Mouse (Mus musculus) lung, postnatal 0 days (tissue): ENCODE measurements around the gene Rcsd1. TPM values are rescaled to one million over a fixed set of nuclear protein-coding genes. Genes with fewer than 3 reads are reported as not detected.

Source experiments
- ATAC-seq: fragments of 200-750 bp; cut with Nextera tagmentation; 2 replicates; pipeline ENCODE4 v1.8.0; 2017; ENCODE audit warnings: moderate library complexity
- DNase-seq: peaks from one replicate; pipeline ENCODE4 v3.0.0-alpha.2; 2016; ENCODE audit warnings: low spot score
- H3K27ac ChIP-seq: fragments of 300-500 bp; sonication (generic); 2 replicates; pipeline ENCODE4 v1.5.1; 2014; ENCODE audit warnings: antibody characterized with exemption, mild to moderate bottlenecking, low read length, mixed read lengths
- H3K27me3 ChIP-seq: fragments of 300-500 bp; sonication (generic); replicated peaks from 2 replicates; pipeline ENCODE4 v1.6.1; 2014; ENCODE audit warnings: low read length, mixed read lengths; ENCODE audit not compliant: insufficient read depth
- H3K36me3 ChIP-seq: fragments of 300-500 bp; sonication (generic); 2 replicates; pipeline ENCODE4 v1.6.1; 2014; ENCODE audit warnings: low read length, mixed read lengths; ENCODE audit not compliant: insufficient read depth
- H3K4me1 ChIP-seq: fragments of 300-500 bp; sonication (generic); 2 replicates; pipeline ENCODE4 v1.6.1; 2014; ENCODE audit warnings: antibody characterized with exemption, low read depth, low read length, mixed read lengths; ENCODE audit not compliant: insufficient read depth
- H3K4me2 ChIP-seq: fragments of 300-500 bp; sonication (generic); replicated peaks from 2 replicates; pipeline ENCODE4 v1.6.1; 2014; ENCODE audit warnings: low read depth, mild to moderate bottlenecking, low read length, moderate library complexity, mixed read lengths
- H3K4me3 ChIP-seq: fragments of 300-500 bp; sonication (generic); 2 replicates; pipeline ENCODE4 v1.5.1; 2014; ENCODE audit warnings: low read depth, low read length
- H3K9ac ChIP-seq: fragments of 300-500 bp; sonication (generic); replicated peaks from 2 replicates; pipeline ENCODE4 v1.6.1; 2014; ENCODE audit warnings: low read depth, mild to moderate bottlenecking
- H3K9me3 ChIP-seq: fragments of 300-500 bp; sonication (generic); 2 replicates; pipeline ENCODE4 v1.6.1; 2016; ENCODE audit warnings: low read length, mixed read lengths
- CTCF ChIP-seq: IDR thresholded peaks from 2 replicates; pipeline ENCODE4 v1.5.1; 2016; ENCODE audit warnings: antibody characterized with exemption, mild to moderate bottlenecking
- EP300 ChIP-seq: IDR thresholded peaks from 2 replicates; pipeline ENCODE4 v1.6.1; 2016; ENCODE audit warnings: antibody characterized with exemption, mild to moderate bottlenecking, control low read depth
- WGBS: fragments of 180-500 bp; shearing (Covaris S2); extraction: QIAGEN DNeasy Blood & Tissue Kit; methylation state at CpG from one replicate; pipeline ENCODE4 v1.1.7; 2014; 5-methylcytosine and 5-hydroxymethylcytosine counted together
- polyA plus RNA-seq: library from polyadenylated mRNA; unstranded; fragments of >200 nt; fragmentation: Nextera tagmentation; extraction: Ambion mirVana; gene quantifications from 2 replicates; pipeline ENCODE4 v1.2.1, GENCODE M21; 2015

The Rcsd1 gene
- polyA plus RNA-seq, 1 experiment from 2014 or later: 49.6 TPM

- no peaks in the 10 kb centered on the region for H3K9me3 ChIP-seq
- DNase-seq (no peak), ATAC-seq (no peak)
- 3% methylated on average over 12 of the region's 12 CpGs for WGBS
- no peaks in the 10 kb centered on the region for H3K36me3 ChIP-seq
- H3K4me3 ChIP-seq: peak overlapping the region; percentile 87
- TF ChIP-seq EP300: no peak
- no peak for TF ChIP-seq CTCF
- H3K4me2 ChIP-seq: peak overlapping the region; percentile 79
- peak overlapping the region; percentile 79 for H3K9ac ChIP-seq
- H3K27me3 ChIP-seq: no peaks in the 10 kb centered on the region
- H3K4me1 ChIP-seq: peaks cover 30% of the 10 kb centered on the region
- H3K27ac ChIP-seq: peak overlapping the region; percentile 94
Observed at GRCm38 (mm10) chr1:165633345-165633744, 76.2 kb downstream of the Rcsd1 start.

GRCm38 (mm10) chr1:165631136-165631535 is 78.4 kb downstream of the Rcsd1 start:
- WGBS: 58% methylated on average over 8 of the region's 8 CpGs
- H3K9ac ChIP-seq: no peak overlapping the region
- TF ChIP-seq EP300 (no peak), CTCF (peak; percentile 33)
- DNase-seq (no peak), ATAC-seq (no peak)
- H3K36me3 ChIP-seq: no peaks in the 10 kb centered on the region
- H3K27me3 ChIP-seq: no peaks in the 10 kb centered on the region
- H3K9me3 ChIP-seq: no peaks in the 10 kb centered on the region
- H3K27ac ChIP-seq: peak overlapping the region; percentile 44; the same call in 1 of the 2 replicates
- peaks cover 30% of the 10 kb centered on the region for H3K4me1 ChIP-seq
- H3K4me2 ChIP-seq: no peak overlapping the region
- H3K4me3 ChIP-seq: no peak overlapping the region

- Histone ChIP-seq H3K4me2 (0 out of 2 replicates have a peak overlapping the region, but pooled peaks have one; percentile 22), H3K4me1 (peaks cover 24% of the 10 kb centered on the region), H3K27me3 (no peaks in the 10 kb centered on the region), H3K36me3 (no peaks in the 10 kb centered on the region), H3K9ac (no peak overlapping the region), H3K9me3 (no peaks in the 10 kb centered on the region), H3K4me3 (no peak overlapping the region), H3K27ac (peak overlapping the region; percentile 48)
- WGBS: 34% methylated on average over 8 of the region's 8 CpGs
- ATAC-seq (no peak), DNase-seq (peak; percentile 50)
- no peak for TF ChIP-seq CTCF
- TF ChIP-seq EP300: no peak
Observed at GRCm38 (mm10) chr1:165629975-165630374, 79.6 kb downstream of the Rcsd1 start.

- Histone ChIP-seq H3K9me3 (no peaks in the 10 kb centered on the region), H3K27ac (no peak overlapping the region), H3K4me1 (peaks cover 22% of the 10 kb centered on the region; the same call in 1 of the 2 replicates), H3K4me3 (no peak overlapping the region), H3K9ac (no peak overlapping the region), H3K27me3 (no peaks in the 10 kb centered on the region), H3K4me2 (no peak overlapping the region), H3K36me3 (no peaks in the 10 kb centered on the region)
- ATAC-seq (no peak), DNase-seq (no peak)
- TF ChIP-seq CTCF (no peak), EP300 (no peak)
- 45% methylated on average over 1 of the region's 1 CpGs for WGBS
Observed at GRCm38 (mm10) chr1:165628603-165629002, 81.0 kb downstream of the Rcsd1 start.

GRCm38 (mm10) chr1:165625896-165626295 is 83.7 kb downstream of the Rcsd1 start:
- ATAC-seq (no peak), DNase-seq (no peak)
- Histone ChIP-seq H3K4me3 (no peak overlapping the region), H3K36me3 (no peaks in the 10 kb centered on the region), H3K4me2 (no peak overlapping the region), H3K4me1 (peaks cover 9% of the 10 kb centered on the region; the same call in 1 of the 2 replicates), H3K27me3 (no peaks in the 10 kb centered on the region), H3K27ac (no peak overlapping the region), H3K9me3 (no peaks in the 10 kb centered on the region), H3K9ac (no peak overlapping the region)
- TF ChIP-seq EP300 (no peak), CTCF (no peak)
- WGBS: 72% methylated on average over 5 of the region's 5 CpGs

- WGBS: 76% methylated on average over 5 of the region's 5 CpGs
- ATAC-seq (no peak), DNase-seq (no peak)
- H3K4me1 ChIP-seq: peaks cover 4% of the 10 kb centered on the region; the same call in 1 of the 2 replicates
- H3K4me3 ChIP-seq: no peak overlapping the region
- H3K4me2 ChIP-seq: no peak overlapping the region
- H3K27me3 ChIP-seq: no peaks in the 10 kb centered on the region
- H3K9me3 ChIP-seq: no peaks in the 10 kb centered on the region
- no peak overlapping the region for H3K27ac ChIP-seq
- H3K36me3 ChIP-seq: no peaks in the 10 kb centered on the region
- no peak overlapping the region for H3K9ac ChIP-seq
- TF ChIP-seq CTCF: no peak
- no peak for TF ChIP-seq EP300
Observed at GRCm38 (mm10) chr1:165625058-165625457, 84.5 kb downstream of the Rcsd1 start.

GRCm38 (mm10) chr1:165618201-165618624 is 91.3 kb downstream of the Rcsd1 start:
- H3K4me2 ChIP-seq: no peak overlapping the region
- DNase-seq: peak; percentile 77
- H3K27ac ChIP-seq: peak overlapping the region; percentile 90
- WGBS: 43% methylated on average over 9 of the region's 9 CpGs
- no peaks in the 10 kb centered on the region for H3K36me3 ChIP-seq
- H3K4me3 ChIP-seq: no peak overlapping the region
- ATAC-seq: peak; percentile 66
- H3K9me3 ChIP-seq: no peaks in the 10 kb centered on the region
- TF ChIP-seq CTCF (no peak), EP300 (no peak)
- no peaks in the 10 kb centered on the region for H3K27me3 ChIP-seq
- H3K9ac ChIP-seq: no peak overlapping the region
- peaks cover 6% of the 10 kb centered on the region; the same call in 1 of the 2 replicates for H3K4me1 ChIP-seq
